Mouse (Mus musculus) forebrain, postnatal 0 days (tissue): ENCODE data around the gene Vti1a. TPM values are rescaled to one million over a fixed set of nuclear protein-coding genes. Genes with fewer than 3 reads are reported as not detected.

ENCODE experiments used
- ATAC-seq: fragments of 200-750 bp; cut with Nextera tagmentation; 2 replicates; pipeline ENCODE4 v1.8.0; 2017; ENCODE audit warnings: mild to moderate bottlenecking, moderate library complexity
- DNase-seq: peaks from one replicate; pipeline ENCODE4 v3.0.0-alpha.2; 2015
- H3K27ac ChIP-seq: fragments of 300-500 bp; sonication (generic); 2 replicates; pipeline ENCODE4 v1.5.1; 2014; ENCODE audit warnings: low read depth, mild to moderate bottlenecking, antibody characterized with exemption, low read length, moderate library complexity, mixed read lengths
- H3K27me3 ChIP-seq: fragments of 300-500 bp; sonication (generic); 2 replicates; pipeline ENCODE4 v1.6.1; 2014; ENCODE audit warnings: mild to moderate bottlenecking, low read length, mixed read lengths; ENCODE audit not compliant: insufficient read depth
- H3K36me3 ChIP-seq: fragments of 300-500 bp; sonication (generic); 2 replicates; pipeline ENCODE4 v1.6.1; 2014; ENCODE audit warnings: mild to moderate bottlenecking, moderate library complexity; ENCODE audit not compliant: insufficient read depth
- H3K4me1 ChIP-seq: fragments of 300-500 bp; sonication (generic); 2 replicates; pipeline ENCODE4 v1.6.1; 2014; ENCODE audit warnings: antibody characterized with exemption; ENCODE audit not compliant: insufficient read depth
- H3K4me2 ChIP-seq: fragments of 300-500 bp; sonication (generic); 2 replicates; pipeline ENCODE4 v1.6.1; 2014; ENCODE audit warnings: low read depth, mild to moderate bottlenecking, moderate library complexity
- H3K4me3 ChIP-seq: fragments of 300-500 bp; sonication (generic); 2 replicates; pipeline ENCODE4 v1.5.1; 2014; ENCODE audit warnings: low read depth, low read length, mixed read lengths
- H3K9ac ChIP-seq: fragments of 300-500 bp; sonication (generic); 2 replicates; pipeline ENCODE4 v1.6.1; 2014; ENCODE audit warnings: mild to moderate bottlenecking
- H3K9me3 ChIP-seq: fragments of 300-500 bp; sonication (generic); 2 replicates; pipeline ENCODE4 v1.6.1; 2016; ENCODE audit warnings: low read length
- CTCF ChIP-seq: sonication (generic); IDR thresholded peaks from 2 replicates; pipeline ENCODE4 v1.5.1; 2016; ENCODE audit warnings: antibody characterized with exemption, control low read depth, low read depth
- WGBS: fragments of 180-500 bp; shearing (Covaris S2); extraction: QIAGEN DNeasy Blood & Tissue Kit; methylation state at CpG from one replicate; pipeline ENCODE4 v1.1.7; 2014; 5-methylcytosine and 5-hydroxymethylcytosine counted together
- polyA plus RNA-seq: library from polyadenylated mRNA; unstranded; fragments of >200 nt; fragmentation: Nextera tagmentation; extraction: Ambion mirVana; gene quantifications from 2 replicates; pipeline ENCODE4 v1.2.1, GENCODE M21; 2015
- total RNA-seq: library from RNA; depleted of rRNA; stranded (reverse); fragments of >200 nt; gene quantifications from 2 replicates; pipeline ENCODE4 v1.2.3, GENCODE M21; 2014

Vti1a gene
- total and polyA plus RNA-seq, 2 experiments from 2014 or later: 27.5 to 43.7 TPM

DNA sequence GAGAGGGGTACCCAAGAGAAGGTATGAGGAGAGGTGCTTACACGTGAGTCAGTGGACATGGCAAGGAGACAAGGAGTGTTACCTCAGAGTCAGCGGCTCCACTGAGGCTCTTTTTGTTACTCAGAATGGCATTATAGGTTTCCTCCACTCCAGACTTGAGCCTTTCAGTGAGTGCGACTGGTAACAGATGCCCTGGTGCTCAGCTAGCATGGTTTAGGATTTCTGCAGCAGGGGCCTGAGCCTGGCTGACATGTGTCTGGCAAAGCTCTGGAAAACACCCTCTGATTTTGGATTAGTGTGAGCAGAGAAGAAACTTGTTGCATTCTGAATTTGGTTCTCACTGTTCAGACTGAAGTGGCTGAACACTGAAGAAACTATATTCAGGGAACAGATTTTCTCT, 209.0 kb downstream of the Vti1a start:
- Histone ChIP-seq H3K4me1 (no peaks in the 10 kb centered on the region), H3K27me3 (no peaks in the 10 kb centered on the region), H3K4me3 (no peak overlapping the region), H3K36me3 (no peaks in the 10 kb centered on the region), H3K4me2 (no peak overlapping the region), H3K9ac (no peak overlapping the region), H3K27ac (no peak overlapping the region), H3K9me3 (no peaks in the 10 kb centered on the region)
- DNase-seq: peak; percentile 21
- peak; percentile 68 for ATAC-seq
- 53% methylated on average over 3 of the region's 3 CpGs for whole genome bisulfite sequencing
- no peak for TF ChIP-seq CTCF

DNA sequence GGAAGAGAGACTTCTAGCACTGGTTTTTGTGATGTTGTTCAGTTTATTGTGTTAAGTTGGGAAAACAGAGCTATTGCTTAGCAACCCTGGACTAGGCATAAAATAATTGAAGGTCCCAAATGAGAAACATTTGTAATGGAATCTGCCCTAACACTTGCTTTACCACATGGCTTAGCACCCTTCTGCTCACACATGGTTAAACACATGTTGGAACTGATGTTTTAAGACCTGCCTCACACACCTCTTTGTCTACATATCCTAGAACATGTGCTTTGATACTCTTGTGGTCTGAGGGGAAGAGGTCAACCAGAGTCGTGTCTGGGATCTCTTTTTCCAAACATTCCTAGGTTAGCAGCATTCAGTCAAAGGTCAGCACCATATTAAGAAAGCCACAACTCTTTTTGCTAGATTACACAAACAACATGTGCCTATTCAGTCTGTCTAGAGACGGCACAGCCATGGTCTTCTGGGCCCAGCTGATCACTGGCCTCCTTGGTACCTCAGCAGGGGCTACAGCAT, 210.7 kb downstream of the Vti1a start:
- 70% methylated on average over 2 of the region's 2 CpGs for WGBS
- H3K4me1 ChIP-seq: no peaks in the 10 kb centered on the region
- H3K9ac ChIP-seq: no peak overlapping the region
- H3K27ac ChIP-seq: no peak overlapping the region
- H3K9me3 ChIP-seq: no peaks in the 10 kb centered on the region
- no peak for TF ChIP-seq CTCF
- no peak for DNase-seq
- no peaks in the 10 kb centered on the region for H3K27me3 ChIP-seq
- H3K36me3 ChIP-seq: no peaks in the 10 kb centered on the region
- H3K4me3 ChIP-seq: no peak overlapping the region
- ATAC-seq: no peak
- no peak overlapping the region for H3K4me2 ChIP-seq

DNA sequence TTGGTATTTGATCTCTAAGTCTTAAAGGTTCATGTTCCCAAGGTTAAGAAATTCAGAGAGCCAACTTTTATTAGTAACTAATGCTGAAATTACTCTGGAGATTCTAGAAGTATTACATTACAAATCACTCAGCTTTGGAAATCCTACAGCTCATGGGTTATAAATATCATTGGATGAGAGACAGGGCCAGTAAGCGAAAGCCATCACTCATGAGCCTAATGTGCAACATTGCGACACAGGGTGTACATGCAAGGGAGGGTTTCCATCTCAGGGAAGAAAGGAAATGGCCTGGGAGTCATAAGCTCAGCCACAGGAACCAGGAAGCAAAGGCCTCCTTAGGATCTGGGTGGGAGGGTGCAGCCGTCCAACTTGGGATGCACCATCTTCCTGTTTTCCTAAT, 213.9 kb downstream of the Vti1a start:
- ATAC-seq (no peak), DNase-seq (no peak)
- H3K36me3 ChIP-seq: no peaks in the 10 kb centered on the region
- no peak overlapping the region for H3K9ac ChIP-seq
- H3K4me2 ChIP-seq: no peak overlapping the region
- H3K4me1 ChIP-seq: no peaks in the 10 kb centered on the region
- no peak for TF ChIP-seq CTCF
- no peak overlapping the region for H3K27ac ChIP-seq
- WGBS: 94% methylated on average over 3 of the region's 3 CpGs
- H3K4me3 ChIP-seq: no peak overlapping the region
- H3K9me3 ChIP-seq: no peaks in the 10 kb centered on the region
- H3K27me3 ChIP-seq: no peaks in the 10 kb centered on the region

DNA sequence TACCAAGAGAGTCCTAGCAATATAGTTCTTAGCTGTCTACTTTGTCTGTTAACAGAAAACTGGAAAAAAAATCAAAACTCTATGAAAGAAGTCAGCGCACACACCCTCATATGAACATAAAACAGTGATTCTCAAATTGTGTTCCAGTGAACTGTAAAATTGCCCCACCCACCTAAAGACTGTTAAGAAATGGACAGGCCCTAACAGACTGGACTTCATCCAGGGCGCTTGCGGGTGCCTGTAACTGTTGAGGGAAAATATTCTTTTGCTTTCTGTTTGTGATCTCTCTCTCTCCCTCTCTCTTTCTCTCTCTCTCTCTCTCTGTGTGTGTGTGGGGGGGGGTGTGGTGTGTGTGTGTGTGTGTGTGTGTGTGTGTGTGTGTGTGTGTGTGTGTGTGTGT, 216.6 kb downstream of the Vti1a start:
- Histone ChIP-seq H3K9ac (no peak overlapping the region), H3K4me3 (no peak overlapping the region), H3K9me3 (no peaks in the 10 kb centered on the region), H3K36me3 (no peaks in the 10 kb centered on the region), H3K27ac (no peak overlapping the region), H3K4me1 (no peaks in the 10 kb centered on the region), H3K4me2 (no peak overlapping the region), H3K27me3 (no peaks in the 10 kb centered on the region)
- 85% methylated on average over 3 of the region's 3 CpGs for WGBS
- no peak for ATAC-seq
- no peak for DNase-seq
- no peak for TF ChIP-seq CTCF

DNA sequence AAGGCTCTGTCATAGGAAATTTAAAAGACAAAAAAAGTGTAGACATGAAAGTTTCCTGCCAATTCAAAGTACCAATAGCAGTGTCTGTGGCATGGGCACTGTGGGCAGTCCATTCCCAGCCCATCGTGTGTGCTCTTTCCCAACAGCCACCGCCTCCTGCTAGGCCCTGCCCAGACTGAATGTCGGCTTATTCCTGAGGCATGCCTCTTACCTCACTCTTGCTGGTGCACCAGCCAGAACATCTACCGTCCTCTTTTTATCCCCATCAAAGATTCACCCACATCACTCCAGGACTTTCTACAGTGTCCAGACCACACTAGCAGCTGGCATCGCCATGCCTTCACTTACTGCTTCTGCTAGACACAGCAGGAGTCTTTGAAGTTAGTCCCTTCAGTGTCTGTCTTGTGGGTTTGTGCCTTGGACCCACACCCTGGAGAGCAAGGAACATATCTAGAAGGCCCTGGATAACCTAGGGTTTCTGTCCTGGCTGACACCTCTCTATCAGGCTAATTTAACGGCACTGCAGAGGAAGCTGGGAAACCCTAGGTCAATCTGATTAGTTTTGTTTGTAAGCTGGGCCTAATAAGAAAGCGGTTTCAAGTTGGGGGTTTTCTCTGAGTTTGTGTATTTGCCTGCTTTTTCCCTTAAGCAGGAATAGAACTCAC, 220.3 kb downstream of the Vti1a start:
- no peak for DNase-seq
- no peak for TF ChIP-seq CTCF
- H3K9me3 ChIP-seq: no peaks in the 10 kb centered on the region
- H3K9ac ChIP-seq: no peak overlapping the region
- no peaks in the 10 kb centered on the region for H3K27me3 ChIP-seq
- H3K4me1 ChIP-seq: no peaks in the 10 kb centered on the region
- no peak for ATAC-seq
- no peak overlapping the region for H3K4me3 ChIP-seq
- no peak overlapping the region for H3K27ac ChIP-seq
- H3K36me3 ChIP-seq: no peaks in the 10 kb centered on the region
- 87% methylated on average over 7 of the region's 7 CpGs for WGBS
- H3K4me2 ChIP-seq: no peak overlapping the region

DNA sequence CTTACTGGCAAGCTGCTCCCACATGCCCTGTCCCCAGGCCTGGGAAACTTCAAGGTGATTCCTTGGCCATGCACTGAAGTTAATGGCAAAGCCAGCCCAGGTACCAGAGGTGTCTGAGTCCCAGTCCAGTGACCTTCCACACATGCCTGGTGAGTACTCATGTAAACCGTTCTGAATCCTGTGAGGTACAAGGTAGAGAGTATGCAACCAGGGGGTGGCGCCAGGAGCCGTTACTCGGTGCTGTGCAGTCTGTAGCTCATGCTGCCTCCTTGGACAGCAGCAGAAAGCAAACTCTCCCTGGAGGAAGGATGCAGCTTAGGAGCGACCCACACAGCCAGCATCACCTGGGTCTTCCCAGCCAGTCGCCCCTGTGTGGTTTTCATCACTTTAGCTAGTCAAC, 221.6 kb downstream of the Vti1a start:
- TF ChIP-seq CTCF: peak; percentile 63
- Histone ChIP-seq H3K27ac (no peak overlapping the region), H3K4me3 (no peak overlapping the region), H3K27me3 (no peaks in the 10 kb centered on the region), H3K4me2 (no peak overlapping the region), H3K36me3 (no peaks in the 10 kb centered on the region), H3K4me1 (no peaks in the 10 kb centered on the region), H3K9me3 (no peaks in the 10 kb centered on the region), H3K9ac (no peak overlapping the region)
- ATAC-seq: peak; percentile 38; the same call in 1 of the 2 replicates
- peak; percentile 41 for DNase-seq
- 29% methylated on average over 6 of the region's 6 CpGs for WGBS

DNA sequence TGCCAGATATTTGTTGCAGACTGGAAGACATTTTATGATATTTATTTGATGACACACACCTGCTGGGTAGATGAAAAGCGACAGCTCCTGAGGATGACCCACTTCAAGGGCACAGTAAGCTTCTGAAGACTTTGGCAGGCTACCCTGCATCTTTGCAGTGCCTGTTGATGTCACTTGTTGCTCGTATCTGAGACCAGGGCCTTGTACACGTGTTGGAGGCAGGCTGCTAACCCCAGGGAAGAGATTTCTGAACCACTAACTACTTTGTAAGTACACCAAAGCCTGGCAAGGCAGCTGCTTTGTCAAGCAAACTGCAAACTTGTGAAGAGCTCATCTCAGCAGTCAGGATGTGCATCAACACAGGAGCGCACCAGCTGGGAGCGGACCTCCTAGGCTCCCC, 225.5 kb downstream of the Vti1a start:
- TF ChIP-seq CTCF: no peak
- 82% methylated on average over 5 of the region's 5 CpGs for whole genome bisulfite sequencing
- Histone ChIP-seq H3K9ac (no peak overlapping the region), H3K27me3 (no peaks in the 10 kb centered on the region), H3K9me3 (no peaks in the 10 kb centered on the region), H3K4me2 (no peak overlapping the region), H3K36me3 (no peaks in the 10 kb centered on the region), H3K27ac (no peak overlapping the region), H3K4me1 (no peaks in the 10 kb centered on the region), H3K4me3 (no peak overlapping the region)
- no peak for ATAC-seq
- no peak for DNase-seq
